Mouse (Mus musculus) E14TG2a.4 (cell line): ENCODE results near the gene Abtb2.

Source experiments
- CTCF ChIP-seq: conservative IDR thresholded peaks from 2 replicates; pipeline ENCODE4 v1.5.1; 2014; ENCODE audit warnings: low read length
- NANOG ChIP-seq: IDR thresholded peaks from 2 replicates; pipeline ENCODE4 v1.6.1; 2014; ENCODE audit warnings: borderline replicate concordance, low read length, mixed read lengths
- POU5F1 ChIP-seq: IDR thresholded peaks from 2 replicates; pipeline ENCODE4 v1.6.1; 2014; ENCODE audit warnings: low read length, borderline replicate concordance

GRCm38 (mm10) chr2:103685581-103685980 lies 119.5 kb downstream of the Abtb2 start:
- no peak for TF ChIP-seq CTCF
- no peak for TF ChIP-seq NANOG
- no peak for TF ChIP-seq POU5F1
